Mouse (Mus musculus) C2C12 (cell line): ENCODE data around the gene Olfr1181.

Experiments
- CEBPB ChIP-seq: IDR thresholded peaks from one replicate; pipeline ENCODE4 v1.6.1; 2011; ENCODE audit warnings: low read depth, mild to moderate bottlenecking, control low read depth, moderate library complexity
- CTCF ChIP-seq: IDR thresholded peaks from one replicate; pipeline ENCODE4 v1.5.1; 2011; ENCODE audit not compliant: control insufficient read depth, insufficient read depth, insufficient read length
- MYOD1 ChIP-seq: IDR thresholded peaks from one replicate; pipeline ENCODE4 v1.6.1; 2011; ENCODE audit warnings: low read depth; ENCODE audit not compliant: control insufficient read depth, insufficient read length
- MYOG ChIP-seq: IDR thresholded peaks from one replicate; pipeline ENCODE4 v1.6.1; 2011; ENCODE audit not compliant: control insufficient read depth, insufficient read length; ENCODE audit errors: extremely low read depth

- TF ChIP-seq CTCF (no peak), MYOD1 (no peak), CEBPB (no peak), MYOG (no peak)
Measured at GRCm38 (mm10) chr2:88406353-88406752, 19.6 kb downstream of the Olfr1181 start, which contains the start of gene Olfr1179.
